ENCODE assay signal across 1 mouse cellular context in genomic region chr1:69513595-69514250, GRCm38 (mm10).
TF ChIP-seq lines count a peak whose summit lies in the region.

No protein-coding gene starts in this region.

TF ChIP-seq in MEL, 35 proteins besides CTCF, POLR2A, EP300 and RAD21 (continued from another document):
- TF ChIP-seq TAL1 (IDR thresholded peaks at IDR 0.05; ENCODE audit: low read length), result peak; percentile 82
- peak; percentile 66; the same call in 1 of the 2 replicates for TF ChIP-seq JUND (IDR thresholded peaks at IDR 0.05; ENCODE audit: low read depth, low read length)
- TF ChIP-seq ZC3H11A (IDR thresholded peaks at IDR 0.05; ENCODE audit: low read depth, low read length), result peak; percentile 21; the same call in 1 of the 2 replicates
- TF ChIP-seq E2F4 (IDR thresholded peaks at IDR 0.05; ENCODE audit: borderline replicate concordance, low read depth, low read length), result no peak
